Mouse (Mus musculus): ENCODE results near the gene Slc35e3. TPM values are rescaled to one million over a fixed set of nuclear protein-coding genes. Genes with fewer than 3 reads are reported as not detected.
"Not testable (repeated sequence)": the region's sequence is repeated elsewhere in the genome, so short reads cannot be mapped to it uniquely, and the experiment has no call there.

Gene Slc35e3
- polyA plus RNA-seq, 1 experiment from 2014 or later = 17.5 TPM

DNA sequence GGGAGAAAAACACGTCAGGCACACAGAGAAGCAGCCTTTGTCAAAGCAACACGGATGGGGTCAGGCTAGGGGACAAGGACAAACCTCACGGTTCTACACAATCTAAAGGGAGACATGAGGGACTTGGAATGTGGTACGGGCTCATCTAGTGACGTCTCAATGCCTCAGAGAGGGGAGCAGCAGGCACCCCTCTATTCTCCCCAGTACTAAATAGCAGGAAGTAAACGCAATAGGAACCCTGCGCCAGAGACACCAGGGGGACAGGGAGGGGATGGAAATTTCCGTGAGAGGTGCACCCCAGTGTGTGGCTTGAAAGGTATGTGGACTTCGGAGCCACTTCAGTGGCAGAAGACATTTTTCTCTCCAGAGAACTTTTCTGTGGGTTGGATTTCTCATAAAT lies 5.2 kb downstream of the Slc35e3 start:
- WGBS = 80% methylated on average over 9 of the region's 9 CpGs
- no peaks in the 10 kb centered on the region for H3K9me3 ChIP-seq
- H3K27ac ChIP-seq = no peak overlapping the region
- no peak for ATAC-seq (ENCODE audit: borderline replicate concordance, extremely low read depth, low FRiP score, low TSS enrichment)
- no peak overlapping the region for H3K4me2 ChIP-seq
- H3K4me3 ChIP-seq = no peak overlapping the region
- peaks cover 8% of the 10 kb centered on the region for H3K4me1 ChIP-seq
- no peak overlapping the region for H3K9ac ChIP-seq
- H3K36me3 ChIP-seq = peaks cover 29% of the 10 kb centered on the region
- no peaks in the 10 kb centered on the region for H3K27me3 ChIP-seq

DNA sequence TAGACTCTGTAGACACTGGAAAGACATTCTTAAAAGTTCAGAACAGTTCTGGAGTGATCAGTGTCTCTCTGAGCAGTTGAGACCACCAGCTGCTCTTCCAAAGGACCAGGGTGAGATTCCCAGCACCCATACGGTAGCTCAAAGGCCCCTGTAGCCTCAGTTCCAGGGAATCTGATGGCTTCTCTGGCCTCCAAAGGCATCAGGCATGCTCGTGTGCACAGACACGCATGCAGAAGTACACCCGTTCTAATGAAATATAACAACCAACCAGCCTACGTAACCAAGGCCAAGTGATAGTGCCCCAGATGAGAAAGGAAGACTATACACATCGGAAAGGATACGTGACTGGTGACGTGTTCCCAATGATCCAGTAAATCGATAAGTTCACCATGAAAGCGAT lies 6.0 kb downstream of the Slc35e3 start:
- peaks cover 29% of the 10 kb centered on the region for H3K36me3 ChIP-seq
- 97% methylated on average over 10 of the region's 10 CpGs for WGBS

DNA sequence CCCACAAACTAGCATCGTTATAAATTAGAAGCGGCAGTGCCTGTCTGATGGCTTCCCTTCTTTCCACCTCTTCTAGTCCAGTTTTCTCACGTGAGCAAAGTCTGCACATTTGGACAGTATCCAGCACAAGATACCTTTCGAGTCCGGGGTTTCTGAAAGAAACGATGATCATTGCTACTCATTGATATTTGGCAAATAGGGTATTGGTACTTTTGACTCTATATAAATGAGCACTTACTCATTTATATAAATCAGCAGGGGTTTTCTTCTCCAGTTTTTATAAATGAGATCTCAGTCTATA lies 6.6 kb downstream of the Slc35e3 start:
- Histone ChIP-seq H3K4me3 (no peak overlapping the region), H3K27me3 (no peaks in the 10 kb centered on the region), H3K4me1 (no peaks in the 10 kb centered on the region; the same call in none of the 2 replicates), H3K9me3 (no peaks in the 10 kb centered on the region), H3K9ac (no peak overlapping the region), H3K27ac (no peak overlapping the region), H3K4me2 (no peak overlapping the region), H3K36me3 (peaks cover 29% of the 10 kb centered on the region)
- 90% methylated on average over 6 of the region's 6 CpGs for WGBS
- ATAC-seq (ENCODE audit: borderline replicate concordance, extremely low read depth, low FRiP score, low TSS enrichment) = no peak

More for the DNA sequence above, 6.0 kb downstream of the Slc35e3 start:
- no peak overlapping the region for H3K4me2 ChIP-seq
- no peak for ATAC-seq (ENCODE audit: borderline replicate concordance, extremely low read depth, low FRiP score, low TSS enrichment)
- no peaks in the 10 kb centered on the region for H3K9me3 ChIP-seq
- no peaks in the 10 kb centered on the region for H3K27me3 ChIP-seq
- no peak overlapping the region for H3K4me3 ChIP-seq
- no peak overlapping the region for H3K9ac ChIP-seq
- peaks cover 5% of the 10 kb centered on the region for H3K4me1 ChIP-seq
- no peak overlapping the region for H3K27ac ChIP-seq

DNA sequence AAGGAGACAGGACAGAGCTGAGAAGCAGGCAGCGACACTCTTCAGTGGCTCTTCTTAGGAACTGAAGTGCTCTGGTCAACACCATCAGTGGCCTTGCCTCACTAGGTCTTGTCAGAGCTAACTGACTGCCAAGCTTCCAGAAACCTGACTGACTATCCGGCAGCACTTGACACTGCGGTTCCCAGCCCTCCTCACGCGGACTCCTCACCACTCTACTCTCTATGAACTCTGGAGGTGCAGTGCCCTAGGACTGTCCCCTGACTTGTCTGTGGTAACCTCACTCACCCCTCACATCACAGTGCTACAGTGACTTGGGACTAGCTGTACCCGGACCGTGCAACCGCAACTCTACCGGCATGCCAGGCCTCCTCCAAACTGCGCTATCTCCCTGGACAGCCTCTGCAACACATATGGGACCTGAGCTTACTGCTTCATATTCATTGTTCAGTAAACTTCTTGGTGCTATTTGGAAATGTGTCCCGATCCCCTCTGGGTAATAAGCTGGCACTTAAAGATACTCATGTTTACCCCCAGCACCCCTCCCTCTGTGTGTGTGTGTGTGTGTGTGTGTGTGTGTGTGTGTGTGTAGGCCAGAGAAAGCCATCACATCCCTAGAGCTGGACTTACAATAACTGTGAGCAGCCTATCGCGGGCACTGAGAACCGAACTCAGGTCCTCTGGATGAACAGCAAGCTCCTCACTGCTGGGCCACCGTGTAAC lies 7.1 kb downstream of the Slc35e3 start:
- Histone ChIP-seq H3K9me3 (no peaks in the 10 kb centered on the region), H3K27me3 (no peaks in the 10 kb centered on the region), H3K4me1 (no peaks in the 10 kb centered on the region; the same call in none of the 2 replicates), H3K36me3 (peaks cover 29% of the 10 kb centered on the region), H3K4me2 (no peak overlapping the region), H3K9ac (no peak overlapping the region), H3K4me3 (no peak overlapping the region), H3K27ac (no peak overlapping the region)
- ATAC-seq (ENCODE audit: borderline replicate concordance, extremely low read depth, low FRiP score, low TSS enrichment) = no peak
- 94% methylated on average over 15 of the region's 15 CpGs for WGBS

DNA sequence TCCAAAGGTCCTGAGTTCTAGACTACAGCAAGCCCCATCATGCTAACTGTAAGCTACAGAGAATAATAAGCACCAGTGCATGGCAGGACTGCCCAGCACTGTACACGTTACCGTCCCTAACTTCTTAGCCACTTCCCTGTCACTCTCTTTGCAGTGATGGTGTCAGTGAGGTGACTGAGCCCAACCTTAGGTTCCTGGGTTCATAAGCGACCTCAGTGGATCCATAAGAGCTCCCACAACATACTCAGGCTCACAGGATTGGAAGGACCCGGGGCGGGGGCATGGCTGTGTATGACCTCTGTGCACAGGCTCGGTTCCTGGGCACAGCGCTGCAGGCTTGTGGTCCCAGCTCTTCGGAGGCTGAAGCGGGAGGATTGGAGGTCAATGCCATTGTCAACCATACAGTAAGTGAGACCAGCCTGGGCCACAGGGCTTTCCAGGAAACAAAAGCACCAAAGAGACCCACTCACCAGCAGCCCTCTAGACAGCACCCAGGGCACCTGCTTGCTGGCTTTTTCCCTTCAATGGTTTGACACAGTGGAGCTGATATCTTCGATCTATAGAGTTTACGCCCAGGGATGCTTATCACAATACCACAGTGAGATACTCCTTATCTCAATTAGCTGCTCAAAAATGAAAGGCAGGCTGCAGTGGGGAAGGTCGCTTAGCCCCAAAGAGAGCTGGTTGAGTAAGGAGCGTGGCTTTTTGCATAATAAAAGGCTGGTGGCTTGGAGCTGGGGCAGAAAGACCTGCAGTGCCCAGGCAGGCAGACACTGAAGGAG lies 7.8 kb downstream of the Slc35e3 start:
- peaks cover 29% of the 10 kb centered on the region for H3K36me3 ChIP-seq
- no peak overlapping the region for H3K9ac ChIP-seq
- H3K4me2 ChIP-seq = no peak overlapping the region
- H3K4me3 ChIP-seq = no peak overlapping the region
- WGBS = 90% methylated on average over 13 of the region's 13 CpGs
- no peak overlapping the region for H3K27ac ChIP-seq
- ATAC-seq (ENCODE audit: borderline replicate concordance, extremely low read depth, low FRiP score, low TSS enrichment) = no peak
- no peaks in the 10 kb centered on the region; the same call in 1 of the 2 replicates for H3K4me1 ChIP-seq
- no peaks in the 10 kb centered on the region for H3K27me3 ChIP-seq
- H3K9me3 ChIP-seq = no peaks in the 10 kb centered on the region

DNA sequence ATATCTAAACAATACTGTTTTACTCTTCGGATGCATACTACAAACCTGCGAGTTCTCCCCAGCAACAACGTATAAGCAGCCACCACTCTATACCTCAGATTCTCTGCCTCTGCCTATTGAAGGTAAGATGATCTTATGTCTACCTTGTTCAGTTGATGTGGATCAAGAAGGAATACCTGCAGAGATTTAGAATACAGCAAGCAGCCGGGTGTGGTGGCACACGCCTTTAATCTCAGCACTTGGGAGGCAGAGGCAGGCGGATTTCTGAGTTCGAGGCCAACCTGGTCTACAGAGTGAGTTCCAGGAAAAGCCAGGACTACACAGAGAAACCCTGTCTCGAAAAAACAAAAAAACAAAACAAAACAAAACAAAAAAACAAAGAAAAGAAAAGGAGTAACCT lies 8.7 kb downstream of the Slc35e3 start:
- not testable (repeated sequence) for H3K4me1 ChIP-seq; H3K27me3 ChIP-seq; H3K9me3 ChIP-seq; H3K4me3 ChIP-seq; H3K27ac ChIP-seq; H3K4me2 ChIP-seq; H3K9ac ChIP-seq; ATAC-seq (ENCODE audit: borderline replicate concordance, extremely low read depth, low FRiP score, low TSS enrichment)
- 90% methylated on average over 8 of the region's 8 CpGs for WGBS
- peaks cover 29% of the 10 kb centered on the region for H3K36me3 ChIP-seq

DNA sequence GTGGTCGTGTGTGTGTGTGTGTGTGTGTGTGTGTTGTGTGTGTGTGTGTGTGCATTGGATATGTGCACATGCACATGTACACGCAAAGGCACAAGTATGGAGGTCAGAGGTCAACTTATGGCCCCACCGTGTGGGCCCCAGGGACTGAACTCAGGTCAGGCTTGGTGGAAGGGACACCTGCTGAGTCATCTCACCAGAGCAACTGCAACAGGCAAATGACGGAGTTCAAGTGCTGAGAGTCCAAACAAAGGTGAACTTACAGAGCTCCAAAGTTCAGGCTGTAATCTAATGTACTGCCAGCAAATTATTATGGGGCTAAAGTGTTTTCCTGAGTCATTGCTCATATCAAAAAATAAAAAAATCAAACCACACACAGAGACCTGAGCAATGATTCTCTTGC lies 9.1 kb downstream of the Slc35e3 start:
- no peak overlapping the region for H3K4me2 ChIP-seq
- no peaks in the 10 kb centered on the region for H3K27me3 ChIP-seq
- H3K4me3 ChIP-seq = no peak overlapping the region
- no peaks in the 10 kb centered on the region for H3K9me3 ChIP-seq
- ATAC-seq (ENCODE audit: borderline replicate concordance, extremely low read depth, low FRiP score, low TSS enrichment) = no peak
- peaks cover 29% of the 10 kb centered on the region for H3K36me3 ChIP-seq
- H3K9ac ChIP-seq = no peak overlapping the region
- no peaks in the 10 kb centered on the region; the same call in 1 of the 2 replicates for H3K4me1 ChIP-seq
- no peak overlapping the region for H3K27ac ChIP-seq
- WGBS = 83% methylated on average over 4 of the region's 4 CpGs

DNA sequence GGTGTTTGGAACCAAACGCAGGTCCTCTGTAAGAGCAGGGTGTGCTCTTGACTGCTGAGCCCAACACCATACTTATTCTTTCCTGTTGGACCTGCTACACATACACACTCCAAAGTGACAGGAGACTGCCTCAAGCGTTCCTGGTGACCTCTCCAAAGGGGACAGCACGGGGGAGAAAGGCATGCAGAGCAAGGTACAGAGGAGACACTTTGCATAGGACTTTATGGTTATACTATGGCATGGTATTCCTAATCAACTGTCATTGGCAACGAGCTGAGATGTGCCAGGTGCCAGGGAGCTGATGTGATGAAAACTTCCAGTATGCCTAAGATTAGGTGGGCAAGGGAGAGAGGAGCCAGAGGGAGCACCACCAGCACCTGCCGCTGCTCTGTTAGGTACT lies 9.6 kb downstream of the Slc35e3 start:
- H3K27me3 ChIP-seq = no peaks in the 10 kb centered on the region
- 87% methylated on average over 5 of the region's 5 CpGs for WGBS
- peaks cover 29% of the 10 kb centered on the region for H3K36me3 ChIP-seq
- H3K4me3 ChIP-seq = no peak overlapping the region
- H3K9ac ChIP-seq = no peak overlapping the region
- no peak for ATAC-seq (ENCODE audit: borderline replicate concordance, extremely low read depth, low FRiP score, low TSS enrichment)
- no peaks in the 10 kb centered on the region; the same call in 1 of the 2 replicates for H3K4me1 ChIP-seq
- no peaks in the 10 kb centered on the region for H3K9me3 ChIP-seq
- H3K27ac ChIP-seq = no peak overlapping the region
- no peak overlapping the region for H3K4me2 ChIP-seq

DNA sequence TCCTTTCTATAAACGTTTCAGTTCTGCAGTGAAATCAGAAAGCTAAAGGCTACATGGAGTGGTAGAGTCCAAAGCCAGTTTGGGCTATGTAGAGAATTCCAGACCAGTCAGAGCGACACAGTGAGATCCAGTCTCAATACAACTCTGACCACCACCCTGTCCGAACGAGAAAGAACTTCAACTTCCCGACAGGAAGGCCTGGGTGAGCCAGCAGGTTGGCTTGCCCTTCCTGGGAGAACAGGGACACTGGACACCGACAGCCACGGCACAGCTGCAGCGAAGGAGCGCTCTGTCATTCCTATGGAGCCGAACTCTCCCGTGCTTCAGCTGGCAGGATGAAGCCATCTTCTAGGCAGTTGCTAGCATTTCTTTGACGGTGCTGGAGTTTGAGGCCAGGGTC lies 10.8 kb downstream of the Slc35e3 start:
- not testable (repeated sequence) for H3K27ac ChIP-seq; H3K4me1 ChIP-seq; H3K27me3 ChIP-seq; H3K9me3 ChIP-seq; H3K4me3 ChIP-seq; H3K4me2 ChIP-seq; H3K9ac ChIP-seq; ATAC-seq (ENCODE audit: borderline replicate concordance, extremely low read depth, low FRiP score, low TSS enrichment)
- 86% methylated on average over 12 of the region's 12 CpGs for WGBS
- peaks cover 28% of the 10 kb centered on the region for H3K36me3 ChIP-seq

DNA sequence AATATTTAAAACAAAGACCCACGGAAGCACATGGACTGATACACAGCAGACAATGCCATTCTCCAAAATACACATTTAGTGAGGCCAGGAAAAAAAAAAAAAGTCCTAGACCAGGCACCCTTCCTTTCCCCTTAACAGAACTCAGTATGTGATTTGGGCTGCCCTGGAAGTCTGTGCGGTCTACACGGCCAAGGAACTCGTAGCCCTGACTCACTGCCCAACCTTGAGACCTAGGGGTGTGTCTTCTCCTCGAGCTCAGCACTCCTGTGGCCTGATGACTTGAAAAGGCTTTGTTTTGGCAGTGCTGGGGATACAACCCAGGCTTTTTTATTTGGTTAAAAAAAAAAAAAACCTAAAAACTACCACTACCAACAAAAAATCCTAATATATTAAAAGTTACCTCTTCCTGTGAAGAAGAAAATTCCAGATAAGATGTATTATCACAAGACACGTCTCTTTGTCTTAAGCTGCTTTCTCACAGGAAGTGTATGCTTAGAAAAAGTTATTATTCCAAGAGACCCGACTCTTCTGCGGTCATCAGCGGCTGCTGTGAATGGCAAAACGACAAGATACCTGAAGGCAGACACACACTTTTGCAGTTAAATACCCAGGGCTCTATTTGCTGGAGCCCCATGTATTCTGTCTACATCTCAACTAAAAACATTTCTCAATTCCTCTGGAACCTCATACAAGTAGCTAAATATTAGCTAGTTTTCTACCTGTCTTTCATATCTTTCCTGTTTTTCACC lies 11.9 kb downstream of the Slc35e3 start:
- H3K36me3 ChIP-seq = peaks cover 19% of the 10 kb centered on the region
- not testable (repeated sequence) for H3K9ac ChIP-seq; H3K27ac ChIP-seq; H3K9me3 ChIP-seq; H3K27me3 ChIP-seq; ATAC-seq (ENCODE audit: borderline replicate concordance, extremely low read depth, low FRiP score, low TSS enrichment); H3K4me3 ChIP-seq; H3K4me1 ChIP-seq; H3K4me2 ChIP-seq
- WGBS = 59% methylated on average over 9 of the region's 10 CpGs

DNA sequence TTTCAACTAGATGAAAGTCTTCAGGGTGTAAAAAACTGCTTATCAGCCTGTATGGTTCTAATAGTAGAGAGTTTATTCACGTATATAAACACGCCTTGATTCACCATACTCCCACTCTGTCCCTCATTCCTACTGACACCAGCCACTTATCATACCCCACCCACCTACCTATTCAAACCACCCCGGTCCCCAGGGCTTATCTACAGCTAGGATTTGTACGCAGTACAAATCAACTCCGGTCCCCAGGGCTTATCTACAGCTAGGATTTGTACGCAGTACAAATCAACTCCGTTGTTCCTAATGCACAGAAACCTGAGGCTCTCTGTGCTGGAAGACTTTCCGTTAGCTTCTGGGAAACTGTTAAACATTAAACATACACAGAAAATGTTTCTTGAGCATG lies 12.5 kb downstream of the Slc35e3 start:
- H3K27ac ChIP-seq; H3K4me3 ChIP-seq; ATAC-seq (ENCODE audit: borderline replicate concordance, extremely low read depth, low FRiP score, low TSS enrichment); H3K4me1 ChIP-seq; H3K9ac ChIP-seq; H3K9me3 ChIP-seq; H3K27me3 ChIP-seq; H3K4me2 ChIP-seq: not testable (repeated sequence)
- WGBS = 48% methylated on average over 8 of the region's 8 CpGs
- peaks cover 14% of the 10 kb centered on the region for H3K36me3 ChIP-seq
